Mouse (Mus musculus) embryonic facial prominence, embryonic 14.5 days (tissue): ENCODE measurements at regions not wholly inside any gene's neighbourhood (a gene's known extent, or its start where the extent isn't known, plus 50 kb on each side); places are given as distances from the start of the nearest gene placed in this dataset.

ENCODE experiments used
- ATAC-seq: fragments of 200-750 bp; cut with Nextera tagmentation; 2 replicates; pipeline ENCODE4 v1.8.0; 2017; ENCODE audit warnings: low read depth, moderate number of reproducible peaks, moderate TSS enrichment
- DNase-seq: peaks from one replicate; pipeline ENCODE4 v3.0.0-alpha.2; 2015; ENCODE audit warnings: low spot score
- H3K27ac ChIP-seq: fragments of 300-500 bp; sonication (generic); replicated peaks from 2 replicates; pipeline ENCODE4 v1.5.1; 2014; ENCODE audit warnings: low read depth, mild to moderate bottlenecking, low read length, moderate library complexity
- H3K27me3 ChIP-seq: fragments of 300-500 bp; sonication (generic); replicated peaks from 2 replicates; pipeline ENCODE4 v1.6.1; 2014; ENCODE audit warnings: low read length; ENCODE audit not compliant: control insufficient read depth, insufficient read depth
- H3K36me3 ChIP-seq: fragments of 300-500 bp; sonication (generic); 2 replicates; pipeline ENCODE4 v1.6.1; 2014; ENCODE audit warnings: low read length, mixed read lengths; ENCODE audit not compliant: control insufficient read depth, insufficient read depth
- H3K4me1 ChIP-seq: fragments of 300-500 bp; sonication (generic); 2 replicates; pipeline ENCODE4 v1.6.1; 2014; ENCODE audit warnings: antibody characterized with exemption, low read length; ENCODE audit not compliant: control insufficient read depth, insufficient read depth
- H3K4me2 ChIP-seq: fragments of 300-500 bp; sonication (generic); 2 replicates; pipeline ENCODE4 v1.6.1; 2014; ENCODE audit warnings: low read depth, mild to moderate bottlenecking, low read length, moderate library complexity, mixed read lengths
- H3K4me3 ChIP-seq: fragments of 300-500 bp; sonication (generic); 2 replicates; pipeline ENCODE4 v1.5.1; 2014; ENCODE audit warnings: low read depth, mild to moderate bottlenecking, low read length
- H3K9ac ChIP-seq: fragments of 300-500 bp; sonication (generic); 2 replicates; pipeline ENCODE4 v1.6.1; 2014; ENCODE audit warnings: low read depth, mild to moderate bottlenecking, low read length, moderate library complexity, mixed read lengths
- H3K9me3 ChIP-seq: fragments of 300-500 bp; sonication (generic); 2 replicates; pipeline ENCODE4 v1.6.1; 2016; ENCODE audit warnings: low read length; ENCODE audit not compliant: control insufficient read depth
- WGBS: fragments of 180-500 bp; shearing (Covaris S2); extraction: QIAGEN DNeasy Blood & Tissue Kit; methylation state at CpG from one replicate; pipeline ENCODE4 v1.1.7; 2014; 5-methylcytosine and 5-hydroxymethylcytosine counted together

- 80% methylated on average over 11 of the region's 11 CpGs for WGBS
- DNase-seq (no peak), ATAC-seq (no peak)
- no peaks in the 10 kb centered on the region for H3K27me3 ChIP-seq
- no peaks in the 10 kb centered on the region for H3K9me3 ChIP-seq
- no peaks in the 10 kb centered on the region for H3K36me3 ChIP-seq
- no peaks in the 10 kb centered on the region for H3K4me1 ChIP-seq
- no peak overlapping the region for H3K9ac ChIP-seq
- no peak overlapping the region for H3K4me3 ChIP-seq
- H3K27ac ChIP-seq: no peak overlapping the region
- no peak overlapping the region for H3K4me2 ChIP-seq
Measured at GRCm38 (mm10) chr4:47534959-47535358, 60.5 kb downstream of the Sec61b start.

- whole genome bisulfite sequencing: 83% methylated on average over 3 of the region's 3 CpGs
- Histone ChIP-seq H3K27ac (no peak overlapping the region), H3K4me1 (0 out of 2 replicates have a peak, but pooled peaks cover 3% of the 10 kb centered on the region), H3K4me2 (no peak overlapping the region), H3K9me3 (no peaks in the 10 kb centered on the region), H3K27me3 (no peaks in the 10 kb centered on the region), H3K36me3 (no peaks in the 10 kb centered on the region), H3K4me3 (no peak overlapping the region), H3K9ac (no peak overlapping the region)
- DNase-seq: no peak
- ATAC-seq: no peak
Measured at GRCm38 (mm10) chr4:47567694-47568093, 93.2 kb downstream of the Sec61b start.

DNA sequence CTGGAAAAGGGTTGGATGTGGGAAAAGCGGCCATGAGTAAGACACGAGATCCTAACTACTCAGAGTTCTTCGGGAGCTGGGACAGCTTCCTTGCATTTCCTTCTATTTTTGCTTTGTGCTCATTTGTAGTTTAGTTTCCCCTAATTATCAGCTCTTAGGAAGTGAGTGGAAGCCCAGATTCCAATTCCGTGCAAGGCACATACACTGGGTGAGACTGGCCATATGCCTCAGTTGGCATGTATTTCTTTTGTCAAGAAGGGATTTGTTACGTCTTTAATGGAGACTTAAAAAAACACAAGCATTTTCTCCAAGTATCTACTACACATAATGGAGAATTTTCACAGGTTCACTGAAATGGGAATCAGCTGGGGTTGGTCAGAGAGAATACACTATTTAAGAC is 96.4 kb downstream of the Sec61b start:
- Histone ChIP-seq H3K9ac (no peak overlapping the region), H3K4me2 (no peak overlapping the region), H3K4me1 (0 out of 2 replicates have a peak, but pooled peaks cover 3% of the 10 kb centered on the region), H3K27me3 (no peaks in the 10 kb centered on the region), H3K27ac (no peak overlapping the region), H3K4me3 (no peak overlapping the region), H3K9me3 (no peaks in the 10 kb centered on the region), H3K36me3 (no peaks in the 10 kb centered on the region)
- no peak for DNase-seq
- ATAC-seq: no peak
- 86% methylated on average over 5 of the region's 5 CpGs for WGBS

DNA sequence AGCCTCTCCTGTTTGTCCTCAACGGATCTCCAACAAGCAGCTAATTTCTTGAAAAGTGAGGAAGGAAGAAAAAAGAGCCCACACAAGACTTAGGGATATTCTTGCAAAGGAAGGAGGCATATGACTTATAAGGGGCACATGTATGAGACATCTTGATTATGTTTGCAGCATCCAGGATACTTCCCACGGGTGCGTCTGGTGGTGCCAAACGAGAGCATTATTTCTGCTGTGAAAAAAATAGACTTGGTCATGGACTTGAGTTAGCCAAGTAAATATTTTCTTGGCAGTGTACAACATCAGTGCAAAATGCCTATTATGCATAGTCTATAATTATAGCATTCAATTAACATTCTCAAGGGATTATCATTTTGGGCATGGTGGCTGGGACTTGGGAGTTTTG is 101.6 kb downstream of the Sec61b start:
- H3K4me3 ChIP-seq: no peak overlapping the region
- H3K36me3 ChIP-seq: no peaks in the 10 kb centered on the region
- DNase-seq (no peak), ATAC-seq (no peak)
- H3K4me1 ChIP-seq: 0 out of 2 replicates have a peak, but pooled peaks cover 3% of the 10 kb centered on the region
- no peak overlapping the region for H3K27ac ChIP-seq
- no peaks in the 10 kb centered on the region for H3K27me3 ChIP-seq
- H3K4me2 ChIP-seq: no peak overlapping the region
- no peak overlapping the region for H3K9ac ChIP-seq
- no peaks in the 10 kb centered on the region for H3K9me3 ChIP-seq
- 73% methylated on average over 4 of the region's 4 CpGs for WGBS

DNA sequence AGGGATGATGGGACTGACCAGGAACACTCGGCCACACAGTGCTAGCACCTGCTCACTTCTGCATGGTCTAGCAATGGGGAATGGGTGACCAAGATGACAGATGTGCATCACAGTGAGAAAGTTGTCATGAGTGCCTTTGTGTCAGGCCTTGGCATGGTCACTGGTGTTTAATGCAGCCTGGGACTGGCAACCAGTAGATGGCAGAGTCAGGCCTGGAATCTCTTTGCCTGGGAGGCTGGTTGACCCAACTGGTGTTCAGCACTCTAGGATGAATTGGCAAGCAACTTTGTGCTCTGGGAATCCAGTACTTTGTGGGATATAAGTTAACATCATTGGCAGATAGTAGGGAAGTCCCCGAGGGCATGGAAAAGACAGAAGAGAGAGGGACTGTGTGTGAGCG is 103.0 kb downstream of the Sec61b start:
- Histone ChIP-seq H3K36me3 (no peaks in the 10 kb centered on the region), H3K27me3 (no peaks in the 10 kb centered on the region), H3K4me2 (no peak overlapping the region), H3K9me3 (no peaks in the 10 kb centered on the region), H3K9ac (no peak overlapping the region), H3K4me3 (no peak overlapping the region), H3K4me1 (0 out of 2 replicates have a peak, but pooled peaks cover under 1% of the 10 kb centered on the region), H3K27ac (no peak overlapping the region)
- WGBS: 90% methylated on average over 3 of the region's 3 CpGs
- DNase-seq (peak; percentile 35), ATAC-seq (no peak)

DNA sequence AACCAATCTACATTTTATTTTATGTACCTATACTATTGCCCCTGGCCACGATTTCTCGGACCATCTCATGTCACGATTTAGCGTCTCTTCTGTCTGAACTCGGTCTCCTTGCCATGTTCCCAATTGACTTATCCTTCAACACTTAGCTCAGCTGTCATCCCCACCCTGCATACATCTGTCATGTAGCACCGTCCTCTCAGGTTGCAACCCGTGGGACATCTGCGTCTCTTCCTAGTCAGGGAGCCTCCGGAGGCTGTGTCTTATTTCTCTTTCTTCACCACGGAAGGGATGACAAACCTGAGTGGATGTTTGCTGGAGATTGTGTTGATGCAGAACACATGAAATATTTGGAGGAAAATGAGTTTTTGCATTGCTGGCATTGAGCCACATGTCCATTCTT is 104.2 kb downstream of the Sec61b start:
- Histone ChIP-seq H3K4me3 (no peak overlapping the region), H3K4me2 (no peak overlapping the region), H3K9me3 (no peaks in the 10 kb centered on the region), H3K27ac (no peak overlapping the region), H3K27me3 (no peaks in the 10 kb centered on the region), H3K9ac (no peak overlapping the region), H3K36me3 (no peaks in the 10 kb centered on the region), H3K4me1 (no peaks in the 10 kb centered on the region)
- ATAC-seq: no peak
- no peak for DNase-seq
- 69% methylated on average over 10 of the region's 10 CpGs for WGBS

DNA sequence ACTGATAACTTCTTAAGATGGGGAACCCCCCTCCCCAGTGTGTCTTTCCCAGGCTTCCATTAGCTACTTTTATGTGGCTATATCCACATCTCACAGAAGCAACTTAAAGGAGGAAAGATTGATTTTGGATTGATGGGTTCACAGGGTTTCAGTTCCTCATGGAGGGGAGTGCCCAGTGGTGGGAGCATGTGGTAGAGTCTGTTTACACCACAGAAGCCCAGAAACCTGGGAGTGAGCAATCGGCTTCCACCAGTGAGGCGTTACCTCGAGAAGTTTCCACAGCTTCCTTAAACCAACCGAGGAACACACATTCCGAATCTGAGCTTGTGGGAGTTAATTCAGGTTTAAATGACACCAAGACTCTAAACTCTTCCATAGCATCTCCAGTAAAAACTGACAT is 106.1 kb downstream of the Sec61b start:
- no peaks in the 10 kb centered on the region for H3K36me3 ChIP-seq
- WGBS: 93% methylated on average over 5 of the region's 5 CpGs
- no peak overlapping the region for H3K27ac ChIP-seq
- DNase-seq (no peak), ATAC-seq (no peak)
- H3K9ac ChIP-seq: no peak overlapping the region
- no peaks in the 10 kb centered on the region for H3K27me3 ChIP-seq
- no peaks in the 10 kb centered on the region for H3K9me3 ChIP-seq
- H3K4me1 ChIP-seq: no peaks in the 10 kb centered on the region
- H3K4me3 ChIP-seq: no peak overlapping the region
- no peak overlapping the region for H3K4me2 ChIP-seq

DNA sequence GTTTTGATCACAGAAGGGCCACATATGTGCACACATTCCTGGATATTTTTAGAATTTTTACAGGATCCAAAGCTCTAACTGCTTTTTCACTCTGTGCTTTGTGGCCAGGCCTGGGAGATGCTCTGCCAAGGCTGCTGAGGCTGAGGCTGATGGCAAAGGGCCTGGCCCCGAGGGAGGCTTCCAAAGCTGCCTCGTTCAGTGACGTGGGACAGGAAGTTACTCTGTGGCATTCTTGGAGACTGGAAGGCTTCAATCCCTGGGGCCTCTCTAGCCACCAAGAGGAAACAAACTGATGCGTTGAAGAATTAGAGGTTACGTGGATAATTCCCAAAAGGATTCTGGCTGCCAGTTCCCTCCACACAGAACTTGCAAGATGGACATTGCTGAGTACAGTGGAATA is 112.8 kb downstream of the Sec61b start:
- Histone ChIP-seq H3K9me3 (no peaks in the 10 kb centered on the region), H3K27ac (0 out of 2 replicates have a peak overlapping the region, but pooled peaks have one; percentile 39), H3K4me1 (0 out of 2 replicates have a peak, but pooled peaks cover 5% of the 10 kb centered on the region), H3K4me2 (no peak overlapping the region), H3K9ac (peak overlapping the region; percentile 8; the same call in 1 of the 2 replicates), H3K36me3 (no peaks in the 10 kb centered on the region), H3K27me3 (no peaks in the 10 kb centered on the region), H3K4me3 (no peak overlapping the region)
- 29% methylated on average over 5 of the region's 5 CpGs for WGBS
- DNase-seq (peak; percentile 70), ATAC-seq (no peak)

DNA sequence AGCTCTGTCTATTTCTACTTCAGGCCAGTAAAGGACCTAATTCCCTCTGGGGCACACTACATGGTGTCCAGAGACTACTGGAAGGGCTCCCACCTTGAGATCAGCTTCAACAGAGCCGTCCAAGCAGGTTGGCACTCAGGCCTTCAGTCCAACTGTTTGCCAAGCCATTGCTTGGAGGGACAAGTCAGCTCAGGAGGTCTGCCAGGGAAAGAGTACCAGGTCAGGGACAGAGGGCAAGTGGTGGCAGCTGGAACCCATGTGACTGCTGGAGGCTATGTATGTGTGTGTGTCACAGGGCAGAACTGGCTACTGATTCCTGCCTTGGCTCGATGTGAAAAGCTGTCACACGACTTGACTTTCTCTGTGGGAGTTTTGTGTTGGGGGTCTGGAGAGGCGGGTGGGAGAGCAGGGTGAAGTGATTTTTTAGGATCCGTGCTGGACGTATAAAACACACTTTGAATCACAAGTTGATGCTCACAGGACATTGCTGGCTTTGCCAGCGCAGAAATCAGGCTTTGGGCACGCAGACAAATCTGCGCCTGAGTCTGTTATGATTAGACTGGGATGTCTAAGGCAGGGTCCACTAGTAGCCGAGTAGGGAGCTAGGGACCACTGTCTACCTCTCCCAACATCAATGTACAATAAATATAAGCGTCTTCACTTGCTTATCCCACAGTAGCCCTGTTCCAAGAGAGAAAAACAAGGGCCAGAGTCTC is 118.0 kb downstream of the Sec61b start:
- Histone ChIP-seq H3K36me3 (no peaks in the 10 kb centered on the region), H3K4me2 (no peak overlapping the region), H3K9ac (no peak overlapping the region), H3K4me1 (0 out of 2 replicates have a peak, but pooled peaks cover under 1% of the 10 kb centered on the region), H3K27ac (no peak overlapping the region), H3K4me3 (no peak overlapping the region), H3K27me3 (no peaks in the 10 kb centered on the region), H3K9me3 (no peaks in the 10 kb centered on the region)
- ATAC-seq (no peak), DNase-seq (no peak)
- WGBS: 82% methylated on average over 11 of the region's 11 CpGs
